Mouse (Mus musculus): ENCODE results near the gene Tbc1d1. TPM values are rescaled to one million over a fixed set of nuclear protein-coding genes. Genes with fewer than 3 reads are reported as not detected.
A peak's percentile ranks its signal among the peaks of the same experiment; 100 is the strongest.

The Tbc1d1 gene
- total RNA-seq, 1 experiment from 2014 or later, result 27.3 TPM

DNA sequence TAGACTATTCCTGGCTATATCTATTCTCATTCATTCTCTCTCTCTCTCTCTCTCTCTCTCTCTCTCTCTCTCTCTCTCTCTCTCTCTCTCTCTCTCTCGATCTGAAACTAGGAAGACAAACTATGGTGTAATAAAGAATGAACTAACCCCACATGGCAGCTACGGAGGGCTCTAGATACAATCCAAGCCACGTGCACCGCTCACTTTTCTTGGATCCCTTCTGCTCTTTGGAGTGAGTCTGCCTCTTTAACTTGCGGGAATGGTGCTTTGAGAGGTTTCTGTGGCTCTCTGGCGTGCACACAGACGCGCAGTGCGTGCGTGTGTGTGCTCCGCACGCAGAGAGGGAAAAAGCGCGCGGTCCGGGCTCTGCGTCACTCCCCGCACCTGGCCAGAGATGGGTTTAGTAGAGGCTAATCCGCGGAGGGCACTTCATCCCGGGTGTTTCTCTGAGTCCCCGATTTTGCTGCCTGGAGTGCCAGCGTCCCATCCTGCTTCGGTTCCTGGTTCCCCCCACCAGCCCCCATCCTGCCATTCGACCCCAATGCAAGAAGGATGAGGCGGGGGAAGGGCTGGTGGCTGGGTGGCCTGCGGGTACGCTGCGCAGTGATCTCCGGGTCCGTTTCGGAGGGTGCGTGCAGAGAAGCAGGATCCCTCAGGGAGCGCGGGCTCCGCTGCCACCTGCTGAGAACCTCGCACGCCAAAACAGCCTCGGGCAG is 3.1 kb downstream of the Tbc1d1 start:
- ATAC-seq (replicated peaks in 1 of 2; ENCODE audit: insufficient read depth in 1 of 2, low FRiP score in 2 of 2, low TSS enrichment in 1 of 2, low read depth in 1 of 2, poor library complexity in 2 of 2, severe bottlenecking in 2 of 2), result peak in 1 of 2 experiments; percentile 20; a peak in 1 of 4 replicates

DNA sequence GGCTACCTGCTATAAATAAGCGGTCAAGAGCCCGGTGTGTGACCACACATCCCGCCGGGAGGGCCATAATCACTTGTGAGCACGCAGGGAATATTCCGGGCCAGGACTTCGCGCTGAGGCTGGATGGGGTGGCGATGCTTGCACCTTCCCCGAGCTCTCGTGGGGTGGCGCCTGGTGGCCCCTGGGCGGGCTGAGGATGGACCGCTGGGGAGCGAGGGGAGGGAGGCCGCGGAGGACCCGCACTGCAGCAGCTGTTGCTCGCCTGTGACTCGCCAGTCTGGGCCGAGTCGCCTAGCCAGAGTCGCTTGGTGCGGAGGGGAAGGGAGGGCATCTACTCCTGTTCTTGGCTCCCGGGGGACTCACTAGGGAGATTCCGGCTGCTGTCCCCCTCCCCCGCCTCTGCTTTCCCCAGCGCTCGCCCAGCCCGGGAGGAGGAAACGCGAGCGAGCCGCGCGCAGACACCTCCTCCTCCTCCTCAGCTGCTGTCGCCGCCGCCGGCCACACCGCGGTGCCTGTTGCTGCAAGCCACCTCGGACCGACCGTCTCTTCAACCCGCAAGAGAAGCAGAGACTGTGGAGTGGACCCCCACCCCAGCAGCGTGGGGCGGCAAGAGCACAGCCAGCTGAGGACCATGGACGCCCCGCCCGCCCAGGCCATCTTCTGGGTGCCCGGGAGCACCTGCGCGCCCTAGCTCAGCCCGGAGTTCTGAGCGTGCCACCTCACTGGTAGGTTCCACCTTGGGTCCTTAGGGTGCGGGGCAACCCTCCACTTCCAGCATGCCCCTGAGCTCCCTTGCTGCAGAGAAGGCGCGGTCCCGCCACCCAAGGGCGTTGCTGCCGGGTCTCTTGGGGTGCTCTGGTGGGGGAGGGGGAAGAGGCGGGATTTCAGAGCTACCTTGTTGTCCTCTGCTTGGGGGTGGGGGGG is 3.9 kb downstream of the Tbc1d1 start:
- ATAC-seq (replicated peaks in 1 of 2; ENCODE audit: insufficient read depth in 1 of 2, low FRiP score in 2 of 2, low TSS enrichment in 1 of 2, low read depth in 1 of 2, poor library complexity in 2 of 2, severe bottlenecking in 2 of 2), result peak; percentile 36 to 37; a peak in 3 of 4 replicates

- no peak for ATAC-seq (replicated peaks in 1 of 2; ENCODE audit: insufficient read depth in 1 of 2, low FRiP score in 2 of 2, low TSS enrichment in 1 of 2, low read depth in 1 of 2, poor library complexity in 2 of 2, severe bottlenecking in 2 of 2)
These were observed 4.7 kb downstream of the Tbc1d1 start for GRCm38 (mm10) chr5:64160705-64161391.

GRCm38 (mm10) chr5:64161917-64162316 is 5.8 kb downstream of the Tbc1d1 start:
- no peak for ATAC-seq (replicated peaks in 1 of 2; ENCODE audit: insufficient read depth in 1 of 2, low FRiP score in 2 of 2, low TSS enrichment in 1 of 2, low read depth in 1 of 2, poor library complexity in 2 of 2, severe bottlenecking in 2 of 2)

- no peak for ATAC-seq (replicated peaks in 1 of 2; ENCODE audit: insufficient read depth in 1 of 2, low FRiP score in 2 of 2, low TSS enrichment in 1 of 2, low read depth in 1 of 2, poor library complexity in 2 of 2, severe bottlenecking in 2 of 2)
These were observed 6.5 kb downstream of the Tbc1d1 start for GRCm38 (mm10) chr5:64162582-64162981.

GRCm38 (mm10) chr5:64164414-64164813 is 8.3 kb downstream of the Tbc1d1 start:
- no peak for ATAC-seq (replicated peaks in 1 of 2; ENCODE audit: insufficient read depth in 1 of 2, low FRiP score in 2 of 2, low TSS enrichment in 1 of 2, low read depth in 1 of 2, poor library complexity in 2 of 2, severe bottlenecking in 2 of 2)

GRCm38 (mm10) chr5:64165826-64166225 is 9.7 kb downstream of the Tbc1d1 start:
- ATAC-seq (replicated peaks in 1 of 2; ENCODE audit: insufficient read depth in 1 of 2, low FRiP score in 2 of 2, low TSS enrichment in 1 of 2, low read depth in 1 of 2, poor library complexity in 2 of 2, severe bottlenecking in 2 of 2), result no peak

- ATAC-seq (replicated peaks in 1 of 2; ENCODE audit: insufficient read depth in 1 of 2, low FRiP score in 2 of 2, low TSS enrichment in 1 of 2, low read depth in 1 of 2, poor library complexity in 2 of 2, severe bottlenecking in 2 of 2), result no peak
These were observed 13.0 kb downstream of the Tbc1d1 start for GRCm38 (mm10) chr5:64168990-64169540.

DNA sequence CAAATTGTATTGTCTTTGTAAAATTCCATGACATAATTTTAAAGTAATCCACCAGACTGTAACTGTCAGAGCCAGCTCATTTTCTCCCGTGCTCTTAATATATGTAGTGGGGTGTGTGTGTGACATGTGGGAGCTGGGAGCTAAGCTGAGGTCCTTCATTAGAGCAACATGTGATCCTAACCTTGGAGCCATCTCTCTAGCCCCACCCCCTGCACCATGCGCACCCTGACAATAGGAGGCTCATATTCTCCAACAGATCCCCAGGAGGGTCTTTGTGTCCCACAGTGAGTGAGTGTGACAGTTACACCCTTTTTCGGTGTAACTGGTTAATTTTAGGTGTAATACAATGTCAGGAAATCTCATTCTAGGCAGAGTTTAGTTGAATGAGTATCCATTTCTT is 16.8 kb downstream of the Tbc1d1 start:
- no peak for ATAC-seq (replicated peaks in 1 of 2; ENCODE audit: insufficient read depth in 1 of 2, low FRiP score in 2 of 2, low TSS enrichment in 1 of 2, low read depth in 1 of 2, poor library complexity in 2 of 2, severe bottlenecking in 2 of 2)

GRCm38 (mm10) chr5:64173302-64173701 is 17.2 kb downstream of the Tbc1d1 start:
- no peak for ATAC-seq (replicated peaks in 1 of 2; ENCODE audit: insufficient read depth in 1 of 2, low FRiP score in 2 of 2, low TSS enrichment in 1 of 2, low read depth in 1 of 2, poor library complexity in 2 of 2, severe bottlenecking in 2 of 2)

GRCm38 (mm10) chr5:64174429-64174935 is 18.4 kb downstream of the Tbc1d1 start:
- ATAC-seq (replicated peaks in 1 of 2; ENCODE audit: insufficient read depth in 1 of 2, low FRiP score in 2 of 2, low TSS enrichment in 1 of 2, low read depth in 1 of 2, poor library complexity in 2 of 2, severe bottlenecking in 2 of 2), result no peak

DNA sequence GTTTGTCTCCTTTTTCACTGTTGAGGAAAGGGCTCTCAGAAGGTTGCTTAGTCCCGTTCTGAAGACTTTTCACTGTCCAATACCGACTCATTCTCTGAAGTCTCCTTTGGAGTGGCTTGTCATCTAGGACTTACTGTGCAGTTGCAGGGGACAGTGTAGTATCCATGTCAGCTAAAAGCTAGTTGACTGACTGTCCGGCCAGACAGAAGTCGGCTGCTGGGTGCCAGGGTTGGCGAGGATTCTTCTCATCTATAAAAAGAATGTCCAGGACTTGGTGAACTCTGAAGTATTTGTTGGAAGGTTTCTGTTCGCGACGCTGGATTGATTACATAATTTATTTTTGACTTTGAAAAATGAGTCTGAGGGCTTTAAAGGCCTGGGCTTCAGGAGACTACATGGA is 24.4 kb downstream of the Tbc1d1 start:
- no peak for ATAC-seq (replicated peaks in 1 of 2; ENCODE audit: insufficient read depth in 1 of 2, low FRiP score in 2 of 2, low TSS enrichment in 1 of 2, low read depth in 1 of 2, poor library complexity in 2 of 2, severe bottlenecking in 2 of 2)

DNA sequence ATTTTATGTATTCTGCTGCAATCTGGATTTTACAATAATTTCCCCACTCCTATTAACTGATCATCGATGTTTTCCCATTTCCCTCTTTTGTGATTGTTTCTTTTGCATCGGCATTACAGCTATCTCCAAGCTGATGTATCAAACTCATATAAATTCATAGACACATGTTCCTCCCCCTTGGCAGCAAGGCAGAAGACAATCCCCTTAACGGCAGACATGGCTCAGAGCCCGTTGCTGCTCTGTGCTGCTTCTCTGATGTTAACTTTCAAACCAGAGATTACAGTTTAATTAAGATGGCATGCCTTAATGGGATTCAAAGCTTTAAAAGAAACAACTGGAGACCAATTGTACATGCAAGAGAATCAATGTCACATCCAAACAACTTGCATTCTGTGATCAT is 27.6 kb downstream of the Tbc1d1 start:
- ATAC-seq (replicated peaks in 1 of 2; ENCODE audit: insufficient read depth in 1 of 2, low FRiP score in 2 of 2, low TSS enrichment in 1 of 2, low read depth in 1 of 2, poor library complexity in 2 of 2, severe bottlenecking in 2 of 2), result no peak

- ATAC-seq (replicated peaks in 1 of 2; ENCODE audit: insufficient read depth in 1 of 2, low FRiP score in 2 of 2, low TSS enrichment in 1 of 2, low read depth in 1 of 2, poor library complexity in 2 of 2, severe bottlenecking in 2 of 2), result no peak
These were observed 29.2 kb downstream of the Tbc1d1 start for GRCm38 (mm10) chr5:64185257-64185656.

GRCm38 (mm10) chr5:64186566-64186965 is 30.5 kb downstream of the Tbc1d1 start:
- ATAC-seq (replicated peaks in 1 of 2; ENCODE audit: insufficient read depth in 1 of 2, low FRiP score in 2 of 2, low TSS enrichment in 1 of 2, low read depth in 1 of 2, poor library complexity in 2 of 2, severe bottlenecking in 2 of 2), result no peak

DNA sequence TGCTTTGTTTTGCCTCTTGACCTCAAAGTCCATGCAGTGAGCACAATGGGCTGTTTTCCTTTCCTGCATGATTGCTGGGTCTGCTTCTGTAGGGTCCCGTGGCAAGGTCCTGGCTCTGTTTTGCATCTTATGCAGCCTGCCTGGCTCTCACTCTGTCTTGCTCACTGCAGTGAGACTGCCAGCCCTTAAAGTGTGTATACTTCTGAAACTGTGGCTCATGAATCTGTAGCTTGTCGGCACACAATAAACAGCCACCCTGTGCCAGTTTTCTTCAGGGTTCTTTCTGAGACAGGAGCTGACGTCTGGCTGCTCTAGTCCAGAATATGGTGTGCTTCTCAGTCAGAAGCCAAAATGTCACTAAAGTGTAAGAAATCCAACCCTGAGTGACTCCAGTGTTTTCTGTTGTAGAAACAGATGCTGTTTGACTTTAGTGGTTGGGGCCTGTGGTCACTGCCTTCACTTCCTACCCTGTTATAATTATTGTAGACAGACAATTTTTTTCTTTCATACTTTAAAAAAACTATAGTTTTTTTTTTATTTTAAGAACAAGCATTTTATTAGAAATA is 32.1 kb downstream of the Tbc1d1 start:
- ATAC-seq (replicated peaks in 1 of 2; ENCODE audit: insufficient read depth in 1 of 2, low FRiP score in 2 of 2, low TSS enrichment in 1 of 2, low read depth in 1 of 2, poor library complexity in 2 of 2, severe bottlenecking in 2 of 2), result peak; percentile 53 to 59; a peak in 2 of 4 replicates

DNA sequence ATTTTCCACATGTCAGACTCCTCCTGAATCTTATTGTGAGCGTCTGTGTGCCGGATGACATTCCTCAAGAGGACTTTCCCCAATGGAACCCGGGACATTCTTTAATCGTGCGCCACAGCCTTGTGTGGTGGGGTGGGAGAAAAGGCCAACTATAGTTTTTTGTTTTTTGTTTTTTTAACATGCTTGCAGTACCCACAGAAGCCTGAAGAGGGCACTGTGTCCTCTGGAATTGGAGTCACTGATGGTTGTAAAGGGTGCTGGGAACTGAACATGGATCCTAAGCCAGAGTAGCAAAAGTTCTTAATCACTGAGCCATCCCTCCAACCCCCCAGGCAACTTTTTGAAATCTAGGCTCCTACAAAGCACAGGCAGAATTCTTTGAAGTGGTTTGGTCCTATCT is 34.8 kb downstream of the Tbc1d1 start:
- no peak for ATAC-seq (replicated peaks in 1 of 2; ENCODE audit: insufficient read depth in 1 of 2, low FRiP score in 2 of 2, low TSS enrichment in 1 of 2, low read depth in 1 of 2, poor library complexity in 2 of 2, severe bottlenecking in 2 of 2)

Measured in hematopoietic stem cell, adult 5-6 weeks (primary cell).